Mouse (Mus musculus) CD4-positive, CD25-positive, alpha-beta regulatory T cell, adult 2 months (primary cell): Measurements from ENCODE around the gene Eif2b3.

Source experiments
- DNase-seq: peaks from one replicate; pipeline ENCODE4 v3.0.0-alpha.2; 2012; ENCODE audit warnings: low read depth, low spot score

The Eif2b3 gene

DNA sequence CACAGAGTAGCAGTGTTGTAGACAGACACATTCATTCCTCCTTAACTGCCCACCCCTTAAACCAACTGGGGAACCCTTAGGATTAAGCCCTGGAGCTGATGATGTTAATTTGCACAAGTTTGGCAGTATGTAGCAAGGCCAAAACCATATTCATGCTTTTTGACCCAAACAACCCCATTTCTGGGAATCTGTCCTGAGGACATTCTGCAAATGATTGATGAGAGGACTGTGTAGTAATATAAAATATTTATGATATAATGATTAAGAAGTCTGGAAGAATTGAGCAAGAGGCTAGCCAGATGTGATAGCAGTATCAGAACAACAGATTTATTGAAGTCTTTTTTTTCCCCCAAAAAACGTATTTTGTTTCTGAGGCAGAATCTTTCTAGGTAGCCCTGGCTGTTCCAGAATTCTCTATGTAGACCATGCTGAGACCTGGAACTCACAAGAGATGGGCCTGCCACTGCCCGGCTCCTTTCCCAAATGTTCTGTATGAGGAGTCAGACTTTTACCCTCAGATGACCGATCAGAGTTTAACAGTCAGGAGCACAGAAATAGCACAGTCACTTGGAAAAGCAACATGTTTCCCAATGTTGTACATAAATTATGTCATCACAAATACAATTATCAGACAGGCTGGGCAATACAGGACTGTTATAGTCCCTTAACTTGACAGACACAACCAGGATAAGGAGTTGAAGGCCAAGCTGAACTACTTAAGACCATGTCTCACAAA lies 75.6 kb downstream of the Eif2b3 start:
- DNase-seq: no peak

GRCm38 (mm10) chr4:117095551-117096452 lies 76.6 kb downstream of the Eif2b3 start, which contains the start of gene Ptch2:
Gene Ptch2, plus strand, starts transcription at chr4:117096075.
- no peak for DNase-seq

- no peak for DNase-seq
Observed at GRCm38 (mm10) chr4:117096666-117097065, 77.5 kb downstream of the Eif2b3 start.

GRCm38 (mm10) chr4:117097969-117098763 lies 79.0 kb downstream of the Eif2b3 start:
- no peak for DNase-seq

DNA sequence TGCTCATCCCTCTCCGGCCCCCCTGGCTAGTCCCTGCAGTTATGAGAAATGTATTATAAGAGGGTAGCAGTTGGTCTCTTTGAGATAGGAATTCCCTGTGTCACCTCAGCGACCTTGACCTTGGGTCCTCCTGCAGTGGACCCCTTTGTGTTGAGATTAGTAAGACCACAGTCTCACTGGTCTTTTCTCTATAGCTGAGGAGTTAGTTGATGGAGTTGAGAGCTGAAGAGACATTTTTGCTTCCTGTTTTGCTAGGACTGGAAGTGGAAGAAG lies 79.5 kb downstream of the Eif2b3 start:
- no peak for DNase-seq

- DNase-seq: no peak
Observed at GRCm38 (mm10) chr4:117100036-117100435, 80.8 kb downstream of the Eif2b3 start.

DNA sequence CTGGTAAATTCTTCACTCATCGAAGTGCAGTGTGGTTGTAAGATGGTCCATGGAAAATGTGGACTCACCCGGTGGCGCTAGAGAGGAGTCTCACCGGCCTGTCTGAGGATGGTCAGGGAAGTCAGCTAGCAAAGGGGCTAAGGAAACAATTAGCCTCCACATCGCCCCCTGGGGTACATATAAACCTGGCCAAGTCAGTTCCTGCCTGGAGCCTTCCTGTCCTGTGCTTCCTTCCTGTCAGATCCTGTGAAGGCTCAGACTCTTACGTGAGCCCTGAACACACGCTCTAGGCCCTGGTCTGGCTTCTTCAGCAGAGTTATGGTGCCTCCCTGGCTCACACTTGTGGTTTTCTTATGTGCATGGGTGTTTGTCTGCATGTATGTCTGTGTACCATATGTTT lies 82.0 kb downstream of the Eif2b3 start:
- DNase-seq: peak; percentile 40

- DNase-seq: peak; percentile 31
Observed at GRCm38 (mm10) chr4:117104672-117105071, 85.5 kb downstream of the Eif2b3 start.

- DNase-seq: no peak
Observed at GRCm38 (mm10) chr4:117105127-117105526, 85.9 kb downstream of the Eif2b3 start.

- no peak for DNase-seq
Observed at GRCm38 (mm10) chr4:117107813-117108523, 88.8 kb downstream of the Eif2b3 start.

GRCm38 (mm10) chr4:117108524-117108849 lies 89.3 kb downstream of the Eif2b3 start:
- DNase-seq: no peak

GRCm38 (mm10) chr4:117109330-117109729 lies 90.1 kb downstream of the Eif2b3 start:
- no peak for DNase-seq

- DNase-seq: no peak
Observed at GRCm38 (mm10) chr4:117110249-117110648, 91.0 kb downstream of the Eif2b3 start.

- no peak for DNase-seq
Observed at GRCm38 (mm10) chr4:117110985-117111384, 91.8 kb downstream of the Eif2b3 start.

GRCm38 (mm10) chr4:117113237-117113636 lies 94.0 kb downstream of the Eif2b3 start:
- peak; percentile 37 for DNase-seq

DNA sequence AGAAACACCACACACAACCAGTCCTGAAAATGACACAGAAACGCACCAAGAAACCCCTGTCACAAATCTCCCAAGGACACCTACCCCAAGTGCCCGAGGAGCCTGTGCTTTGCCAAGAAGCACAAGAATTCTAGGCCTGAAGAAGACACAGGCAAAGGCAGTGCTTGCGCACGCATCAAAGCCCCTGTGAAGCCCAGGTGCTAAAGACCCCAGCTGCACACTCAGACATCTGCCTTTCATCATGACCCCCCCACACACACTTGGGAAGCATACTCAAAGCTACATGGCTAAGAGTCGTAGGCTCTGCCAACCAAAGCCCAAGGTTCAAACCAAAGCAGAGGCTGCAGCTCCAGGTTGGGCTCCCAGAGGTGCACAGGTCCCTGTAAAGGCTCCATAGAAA lies 96.4 kb downstream of the Eif2b3 start:
- DNase-seq: no peak

GRCm38 (mm10) chr4:117117931-117118330 lies 98.7 kb downstream of the Eif2b3 start:
- no peak for DNase-seq

DNA sequence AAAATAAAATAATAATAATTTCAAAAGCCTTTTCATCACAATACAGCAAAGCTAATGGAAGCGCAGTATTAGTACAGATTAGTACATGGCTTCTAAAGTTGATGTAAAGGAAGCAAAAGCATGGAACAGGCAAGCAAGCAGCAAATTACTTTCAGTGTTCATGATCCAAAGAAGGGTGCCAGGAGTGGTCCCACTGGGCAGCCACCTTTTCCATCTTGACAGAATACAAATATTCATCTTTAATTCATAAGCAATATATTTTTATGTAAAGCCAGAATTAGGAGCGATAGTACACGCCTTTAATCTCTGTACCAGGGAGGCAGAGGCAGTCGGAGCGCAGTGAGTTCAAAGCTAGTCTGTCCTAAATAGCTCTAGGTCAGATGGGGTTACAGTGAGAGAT lies 100.4 kb downstream of the Eif2b3 start:
- no peak for DNase-seq

GRCm38 (mm10) chr4:117120052-117120444 lies 100.8 kb downstream of the Eif2b3 start:
- no peak for DNase-seq

DNA sequence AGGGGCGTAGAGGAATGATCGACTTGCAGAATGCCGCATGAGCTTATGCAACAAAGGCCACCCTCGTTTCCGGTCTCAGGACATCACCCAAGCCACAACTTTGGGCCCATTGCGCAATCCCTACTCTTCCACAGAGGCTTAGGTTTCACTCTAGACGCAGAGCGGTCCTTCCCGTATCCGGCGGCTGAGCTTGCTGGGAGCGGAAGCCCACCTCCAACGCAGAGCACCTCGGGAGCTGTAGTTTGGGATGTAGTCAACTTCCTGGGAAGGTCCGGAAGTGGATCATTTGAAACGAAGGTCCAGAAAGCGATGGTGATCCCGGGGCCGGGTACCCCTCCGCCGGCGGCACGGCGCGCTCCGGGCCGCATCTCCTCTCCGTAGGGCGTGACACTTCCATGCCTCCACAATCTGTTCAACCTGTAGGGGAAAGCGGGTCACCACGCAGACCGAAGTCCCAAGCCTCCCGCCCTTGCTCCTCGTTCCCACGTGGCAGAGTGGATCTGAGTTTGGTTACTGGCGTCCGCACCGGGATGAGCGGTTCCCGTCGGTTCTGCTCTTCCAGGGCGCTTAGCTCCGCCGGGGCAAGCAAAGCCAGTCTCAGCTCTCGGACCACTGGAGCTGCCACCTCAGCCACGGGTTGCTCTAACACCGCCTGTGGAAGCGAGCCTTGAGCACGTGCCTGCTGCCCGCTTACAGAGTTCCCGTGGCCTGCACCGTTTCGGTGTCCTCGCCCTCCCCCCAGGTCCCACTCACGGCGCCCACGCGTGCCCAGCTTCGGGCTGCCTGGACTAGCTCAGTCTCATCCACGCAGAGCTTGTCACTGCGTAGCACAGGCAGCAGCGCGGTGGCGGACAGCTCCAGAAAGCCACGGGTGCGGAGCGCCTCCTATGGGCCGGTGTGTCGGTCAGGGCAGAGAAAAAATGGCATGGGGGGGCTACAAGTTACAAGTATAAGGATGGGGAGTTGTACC lies 101.5 kb downstream of the Eif2b3 start:
- DNase-seq: peak; percentile 91
